Mouse (Mus musculus) left cerebral cortex, postnatal 25 days (tissue): Measurements from ENCODE around the gene Zfp644. TPM values are rescaled to one million over a fixed set of nuclear protein-coding genes. Genes with fewer than 3 reads are reported as not detected.
"Not testable (repeated sequence)": the region's sequence is repeated elsewhere in the genome, so short reads cannot be mapped to it uniquely, and the experiment has no call there.

Experiments used
- DNase-seq, 2 experiments: peaks; one replicate each; pipeline ENCODE4 v3.0.0; 2022; ENCODE audit warnings: low spot score in 2 of 2, mixed read lengths in 1 of 2
- intact Hi-C: fragments of 180-260 bp; cut with DNase I; formaldehyde crosslinking; loops from one replicate; pipeline ENCODE4 v1.15.1; 2025
- total RNA-seq, 2 experiments: library from RNA; stranded (reverse); gene quantifications; 2 replicates each; pipeline ENCODE4 v1.2.3; 2021

Gene Zfp644
- total RNA-seq, result 100 to 1,000 TPM; 106 to 114 TPM

GRCm38 (mm10) chr5:106696396-106697337 lies at the start of gene Zfp644:
Gene Zfp644, minus strand, starts transcription at chr5:106697287.
- intact Hi-C loops, result loop anchor here (5.0 kb wide), 1 partner anchor 106 kb away; no protein-coding TSS in a partner anchor
- peak; percentile 89 to 93 for DNase-seq

DNA sequence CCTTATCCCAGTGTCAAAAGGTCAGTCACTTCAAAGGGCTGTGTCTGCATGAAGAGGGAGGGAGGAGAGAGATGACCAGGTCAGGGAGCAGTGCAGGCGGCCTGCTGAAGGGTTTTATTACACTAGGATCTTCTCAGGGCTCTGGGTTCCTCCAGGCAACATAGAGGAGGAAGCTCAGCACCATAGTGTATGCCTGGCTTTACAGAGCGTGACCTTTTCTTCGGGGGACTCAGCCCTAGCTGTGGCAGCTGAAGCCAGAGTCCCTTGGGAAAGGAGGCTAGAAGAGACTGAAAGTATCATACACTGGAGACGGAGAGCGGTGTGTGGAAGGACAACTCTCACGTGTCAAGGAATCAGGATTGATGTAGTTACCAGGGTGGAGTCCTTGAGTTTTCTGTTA lies 42.6 kb upstream of the Zfp644 start:
- intact Hi-C loops, result no loop called here
- DNase-seq, result no peak

- no peak for DNase-seq
- intact Hi-C loops, result no loop called here
Observed at GRCm38 (mm10) chr5:106723487-106723886, 26.4 kb upstream of the Zfp644 start.

GRCm38 (mm10) chr5:106722771-106723170 lies 25.7 kb upstream of the Zfp644 start:
- intact Hi-C loops, result no loop called here
- DNase-seq, result no peak

- intact Hi-C loops, result no loop called here
- DNase-seq, result peak; percentile 14 to 60
Observed at GRCm38 (mm10) chr5:106711870-106712277, 14.8 kb upstream of the Zfp644 start.

DNA sequence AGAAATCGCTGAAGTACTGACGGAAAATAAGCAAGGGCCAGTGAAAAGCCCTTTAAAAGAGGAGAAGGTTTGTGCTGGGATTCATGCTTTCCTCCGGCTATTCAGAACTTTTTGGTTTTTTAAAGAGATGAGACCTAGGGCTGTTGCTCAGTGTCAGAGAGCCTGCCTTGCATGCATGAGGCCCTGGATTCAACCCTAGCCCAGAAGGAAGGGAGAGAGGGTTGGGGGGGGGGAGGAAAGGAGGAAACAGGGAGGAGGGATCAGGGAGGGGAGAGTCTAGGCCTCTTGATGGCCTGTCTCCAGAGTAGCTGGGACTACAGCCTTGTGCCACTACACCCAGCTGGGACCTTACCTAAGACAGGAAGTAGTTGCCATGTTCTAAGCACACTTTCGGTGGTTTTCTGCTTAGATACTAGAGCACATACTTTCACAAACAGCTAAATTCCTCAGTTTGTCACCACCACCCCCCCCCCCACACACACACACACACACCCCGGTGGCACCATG lies 14.2 kb upstream of the Zfp644 start:
- intact Hi-C loops, result no loop called here
- no peak for DNase-seq

GRCm38 (mm10) chr5:106710611-106711010 lies 13.5 kb upstream of the Zfp644 start:
- no peak for DNase-seq
- intact Hi-C loops, result no loop called here

GRCm38 (mm10) chr5:106710085-106710409 lies 13.0 kb upstream of the Zfp644 start:
- intact Hi-C loops, result no loop called here
- no peak for DNase-seq

DNA sequence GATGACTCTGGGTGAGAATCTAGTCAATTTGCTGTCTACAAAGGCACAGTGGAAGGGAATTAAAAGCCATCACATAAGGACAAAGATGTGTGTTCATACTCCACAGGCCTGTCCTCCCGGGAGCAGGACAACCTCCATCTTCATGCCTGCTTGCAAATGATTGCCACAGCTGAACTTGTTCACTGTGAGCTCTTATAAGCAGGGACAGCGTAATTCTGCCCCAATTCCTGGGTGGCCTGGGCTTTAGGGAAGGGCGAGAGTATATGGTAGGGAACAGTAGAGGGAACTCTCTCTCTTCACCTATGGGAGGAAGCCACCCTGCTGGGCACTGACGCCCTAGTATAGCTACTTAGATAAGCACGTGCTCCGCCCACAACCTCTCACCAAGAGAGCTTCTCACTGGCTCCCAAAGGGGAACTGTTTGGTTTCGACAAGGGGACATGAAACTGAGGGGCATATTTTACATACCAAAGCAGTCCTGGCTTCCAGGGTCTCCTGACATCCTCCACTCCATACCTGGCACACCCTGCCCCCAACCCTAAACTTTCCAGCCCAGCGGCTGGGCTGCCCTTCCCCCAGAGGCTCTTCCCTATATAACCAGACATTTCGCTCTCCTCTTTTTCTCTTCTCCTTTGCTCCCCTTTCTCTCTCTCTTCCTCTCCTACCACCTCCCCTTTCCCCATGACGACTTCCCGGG lies 12.4 kb upstream of the Zfp644 start:
- no peak for DNase-seq
- intact Hi-C loops, result no loop called here

DNA sequence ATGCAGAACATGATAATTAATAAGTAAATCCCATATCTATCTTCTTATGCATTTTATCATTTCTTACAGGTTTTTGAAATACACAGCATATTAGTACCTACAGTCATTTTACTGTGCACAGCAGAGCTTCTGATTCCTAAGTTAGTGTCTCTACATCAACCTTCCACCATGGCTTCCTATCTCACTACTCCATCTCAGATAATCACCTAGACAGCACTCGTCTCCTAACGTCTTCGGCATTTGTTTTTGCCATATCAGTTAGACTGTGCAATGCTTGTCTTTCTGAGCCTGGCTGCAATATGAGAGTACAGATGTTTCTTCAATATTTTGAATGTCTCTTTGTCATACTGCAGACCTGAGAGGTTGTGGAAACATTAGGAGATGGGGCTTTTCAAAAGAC lies 9.3 kb upstream of the Zfp644 start:
- intact Hi-C loops, result no loop called here
- DNase-seq, result no peak

DNA sequence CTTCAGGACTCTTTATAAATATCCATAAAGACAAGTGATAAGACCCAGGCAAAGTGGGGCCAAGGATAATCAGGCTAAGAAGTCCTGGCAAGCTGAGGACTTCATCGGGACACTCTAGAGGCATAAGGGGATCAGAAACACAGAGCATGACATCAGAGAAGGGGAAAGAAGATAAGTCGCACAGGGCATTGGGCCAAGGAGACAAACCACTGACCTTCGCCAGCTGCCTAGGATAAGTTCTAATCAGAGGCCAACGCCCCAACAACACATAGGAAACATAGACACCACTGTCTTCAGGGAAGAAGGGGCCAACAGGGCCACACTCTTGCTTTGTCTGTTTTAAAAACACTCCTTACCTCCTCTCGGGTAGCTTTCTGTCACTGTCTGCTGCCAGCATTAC lies 8.1 kb upstream of the Zfp644 start:
- intact Hi-C loops, result no loop called here
- DNase-seq, result no peak

DNA sequence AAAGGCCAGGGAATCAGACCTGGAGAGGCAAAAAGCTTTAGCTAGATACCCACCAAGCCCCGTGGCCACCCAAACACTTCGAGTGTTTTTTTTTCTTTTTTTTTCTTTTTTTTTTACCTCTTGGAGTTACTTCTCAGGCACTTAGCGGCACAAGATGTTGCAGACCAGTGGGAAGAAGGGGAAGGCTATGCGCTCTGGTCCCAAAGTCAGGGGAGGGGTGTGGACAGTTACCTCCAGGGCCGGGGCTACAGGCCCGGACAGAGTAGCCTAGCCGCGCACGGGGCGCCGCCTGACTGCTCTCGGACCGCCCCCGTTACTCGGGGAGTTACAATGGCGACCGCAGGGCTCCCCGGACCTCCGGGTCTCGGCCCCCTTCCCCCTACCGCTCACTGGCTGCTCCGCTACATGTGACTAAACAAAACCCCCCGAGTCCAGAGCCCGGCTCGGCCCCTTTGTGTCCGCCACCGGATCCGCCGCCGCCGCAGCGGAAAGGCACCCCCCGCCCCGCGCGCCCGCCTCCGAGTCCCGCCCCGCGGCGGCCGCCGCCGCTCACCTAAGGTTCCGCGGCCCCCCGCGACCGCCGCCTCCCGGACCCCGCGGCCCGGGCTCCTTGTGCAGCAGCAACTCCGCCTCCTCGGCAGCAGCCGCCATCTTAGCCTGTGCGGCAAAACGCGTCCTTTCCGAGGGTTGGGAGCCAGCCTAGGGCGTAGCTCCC lies 1.2 kb downstream of the Zfp644 start:
- DNase-seq, result peak; percentile 56 to 79
- intact Hi-C loops, result loop anchor here (5.0 kb wide), 1 partner anchor 106 kb away; no protein-coding TSS in a partner anchor

DNA sequence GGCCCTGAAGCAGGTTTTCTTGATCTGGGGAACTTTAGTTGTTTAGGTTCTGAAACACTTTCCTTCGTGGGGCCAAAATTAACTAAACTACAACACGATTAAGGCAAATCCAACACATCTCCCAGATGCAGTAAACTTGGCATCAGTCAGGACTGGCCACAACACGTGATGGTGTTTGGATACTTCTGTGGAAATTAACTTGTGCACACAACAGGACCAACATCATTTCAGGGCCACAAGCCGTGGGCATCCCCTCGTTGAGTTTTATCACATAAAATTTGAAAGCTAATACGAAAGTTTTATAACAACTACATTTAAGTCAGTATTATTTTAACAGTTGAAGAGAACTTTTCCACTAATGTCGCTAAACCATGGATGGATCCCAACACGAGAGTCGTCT lies 1.9 kb downstream of the Zfp644 start:
- no peak for DNase-seq
- intact Hi-C loops, result loop anchor here (5.0 kb wide), 1 partner anchor 107 kb away; no protein-coding TSS in a partner anchor

DNA sequence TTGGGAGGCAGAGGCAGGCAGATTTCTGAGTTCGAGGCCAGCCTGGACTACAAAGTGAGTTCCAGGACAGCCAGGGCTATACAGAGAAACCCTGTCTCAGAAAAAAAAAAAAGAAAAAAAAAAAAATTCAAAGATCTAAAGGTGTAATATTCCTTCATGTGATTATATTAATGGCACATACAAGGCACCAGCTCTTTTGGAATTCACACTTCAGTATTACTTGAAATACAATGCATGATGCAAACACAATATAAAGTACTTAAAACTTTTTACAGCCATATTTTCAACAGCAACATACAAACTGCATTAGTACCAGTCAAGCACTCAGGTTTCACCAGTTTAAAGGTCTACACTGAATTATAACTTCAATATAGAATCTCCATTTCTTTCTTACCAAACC lies 2.4 kb downstream of the Zfp644 start:
- intact Hi-C loops, result loop anchor here (5.0 kb wide), 1 partner anchor 108 kb away; no protein-coding TSS in a partner anchor
- no peak for DNase-seq

- intact Hi-C loops, result no loop called here
- peak in 1 of 2 experiments; percentile 17 for DNase-seq
Observed at GRCm38 (mm10) chr5:106693034-106693433, 4.1 kb downstream of the Zfp644 start.

GRCm38 (mm10) chr5:106680636-106681458 lies 16.2 kb downstream of the Zfp644 start:
- intact Hi-C loops, result no loop called here
- DNase-seq, result no peak

GRCm38 (mm10) chr5:106679659-106680058 lies 17.4 kb downstream of the Zfp644 start:
- intact Hi-C loops, result no loop called here
- DNase-seq, result no peak

DNA sequence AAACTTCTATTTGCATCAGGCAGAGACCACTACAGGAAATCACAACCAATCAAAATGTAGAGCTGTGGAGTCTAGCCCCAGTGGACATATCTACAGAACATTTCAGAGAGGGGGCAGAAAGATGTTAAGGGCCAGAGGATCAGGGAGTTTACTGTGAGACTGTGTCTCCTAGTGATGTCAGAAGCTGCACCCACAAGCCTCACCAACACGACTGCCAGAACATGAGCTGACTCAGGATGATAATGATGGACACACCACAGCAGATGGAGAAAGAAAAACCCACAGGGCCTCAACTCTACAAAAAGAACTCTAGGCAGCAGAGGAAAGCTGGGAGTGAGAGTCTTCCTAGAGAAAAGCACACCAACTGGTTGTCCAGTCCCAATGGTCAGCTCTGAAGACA lies 18.3 kb downstream of the Zfp644 start:
- DNase-seq, result peak in 1 of 2 experiments; percentile 24
- intact Hi-C loops, result not testable (repeated sequence)

- DNase-seq, result no peak
- intact Hi-C loops, result no loop called here
Observed at GRCm38 (mm10) chr5:106676784-106677183, 20.3 kb downstream of the Zfp644 start.
